1 mouse cellular context compared by ENCODE assay signal in genomic region chr15:12603674-12604073, GRCm38 (mm10).
TF ChIP-seq lines count a peak whose summit lies in the region.

No protein-coding gene starts in this region.

TF ChIP-seq in CH12.LX, 34 proteins besides CTCF, POLR2A, EP300 and RAD21 (continued from another document):
- TF ChIP-seq KAT2A (IDR thresholded peaks at IDR 0.05; ENCODE audit: insufficient replicate concordance, low read length) (no peak), E2F4 (IDR thresholded peaks at IDR 0.05; ENCODE audit: insufficient replicate concordance, low read depth, low read length) (no peak), MAX (IDR thresholded peaks at IDR 0.05; ENCODE audit: low read length) (no peak)
